Mouse (Mus musculus) G1E (cell line): ENCODE measurements at regions not wholly inside any gene's neighbourhood (a gene's known extent, or its start where the extent isn't known, plus 50 kb on each side); places are given as distances from the start of the nearest gene placed in this dataset.

Experiments
- ATAC-seq: 2 replicates; pipeline ENCODE4 v1.8.0; 2016; ENCODE audit warnings: mild to moderate bottlenecking; ENCODE audit not compliant: insufficient number of reproducible peaks, poor library complexity, low FRiP score, severe bottlenecking; ENCODE audit errors: extremely low read depth
- DNase-seq: peaks from one replicate; pipeline ENCODE4 v3.0.0; 2012; ENCODE audit warnings: low spot score
- H3K27me3 ChIP-seq: 2 replicates; pipeline ENCODE4 v1.6.1; 2012; ENCODE audit warnings: mild to moderate bottlenecking, low read length, inconsistent platforms; ENCODE audit not compliant: insufficient read depth
- H3K36me3 ChIP-seq: replicated peaks from 2 replicates; pipeline ENCODE3; 2012; ENCODE audit warnings: mild to moderate bottlenecking, inconsistent platforms
- H3K4me1 ChIP-seq: 2 replicates; pipeline ENCODE4 v1.6.1; 2012; ENCODE audit warnings: low read depth, low read length, inconsistent platforms, mixed read lengths; ENCODE audit not compliant: insufficient read depth
- H3K4me3 ChIP-seq: 2 replicates; pipeline ENCODE4 v1.5.1; 2012; ENCODE audit warnings: low read depth, mild to moderate bottlenecking, inconsistent platforms, low read length, moderate library complexity, mixed read lengths
- H3K9me3 ChIP-seq: replicated peaks from 2 replicates; pipeline ENCODE4 v1.6.1; 2012; ENCODE audit warnings: inconsistent platforms
- CTCF ChIP-seq: IDR thresholded peaks from 2 replicates; pipeline ENCODE4 v1.5.1; 2012; ENCODE audit warnings: low read depth, low read length, inconsistent platforms, mixed read lengths
- GATA1 ChIP-seq: IDR thresholded peaks from 2 replicates; pipeline ENCODE4 v1.6.1; 2012; ENCODE audit warnings: borderline replicate concordance, low read length, inconsistent platforms, mixed read lengths
- GATA2 ChIP-seq: IDR thresholded peaks from 2 replicates; pipeline ENCODE4 v1.6.1; 2012; ENCODE audit warnings: low read depth, low read length, inconsistent platforms, borderline replicate concordance
- POLR2AphosphoS5 ChIP-seq: IDR thresholded peaks from 2 replicates; pipeline ENCODE4 v1.6.1; 2012; ENCODE audit warnings: low read depth, low read length, inconsistent platforms; ENCODE audit not compliant: insufficient replicate concordance
- TAL1 ChIP-seq: conservative IDR thresholded peaks from 2 replicates; pipeline ENCODE4 v1.6.1; 2012; ENCODE audit warnings: low read depth, low read length, inconsistent platforms, mixed read lengths

DNA sequence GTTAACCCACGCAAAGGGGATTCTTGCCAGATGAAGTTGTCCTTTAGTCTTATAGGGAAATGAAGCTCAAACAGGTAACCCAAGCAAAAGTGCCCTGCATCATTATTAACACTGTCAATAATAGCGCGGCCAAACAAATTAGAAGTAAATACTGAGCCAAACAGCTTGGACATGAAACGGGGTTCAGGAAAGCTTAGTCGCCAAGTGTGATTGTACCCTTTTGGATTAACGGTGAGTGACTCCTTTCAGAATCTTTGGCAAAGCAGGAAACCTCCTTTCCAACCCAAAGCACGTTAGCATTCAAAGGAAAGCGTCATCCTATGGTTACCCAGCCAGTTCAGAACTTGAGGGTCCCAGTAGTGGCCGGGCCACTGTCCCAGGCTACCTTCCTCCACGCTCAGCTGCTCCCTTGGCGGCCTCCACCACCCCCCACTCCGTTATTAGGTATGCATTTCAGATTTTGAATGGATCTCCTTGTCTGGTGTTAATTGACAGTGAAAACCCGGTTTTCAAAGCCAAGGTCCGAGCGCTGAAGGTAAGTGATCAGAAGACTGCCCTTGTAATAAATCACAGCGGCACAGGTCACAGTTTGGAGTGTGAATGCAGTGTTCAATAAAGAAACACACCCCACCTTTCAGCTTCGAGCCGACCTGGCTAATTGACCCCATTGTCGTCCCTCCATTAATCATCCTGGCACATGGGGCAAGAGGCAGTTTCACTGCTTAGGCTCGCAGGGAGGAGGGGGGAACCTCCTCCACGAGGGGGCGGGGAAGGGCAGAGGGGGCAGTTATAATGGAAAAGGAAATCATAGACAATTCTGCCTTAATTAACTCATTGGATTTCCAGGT is 1560.1 kb upstream of the Gulo start:
- DNase-seq (no peak), ATAC-seq (no peak)
- no peaks in the 10 kb centered on the region for H3K4me1 ChIP-seq
- H3K36me3 ChIP-seq = no peaks in the 10 kb centered on the region
- no peak for TF ChIP-seq GATA2
- TF ChIP-seq GATA1 = no peak
- no peak overlapping the region for H3K4me3 ChIP-seq
- H3K27me3 ChIP-seq = no peaks in the 10 kb centered on the region
- H3K9me3 ChIP-seq = peaks cover 56% of the 10 kb centered on the region

- H3K4me3 ChIP-seq = no peak overlapping the region
- H3K4me1 ChIP-seq = no peaks in the 10 kb centered on the region
- no peaks in the 10 kb centered on the region for H3K27me3 ChIP-seq
- DNase-seq = no peak
- H3K9me3 ChIP-seq = peaks cover 57% of the 10 kb centered on the region
- no peak for ATAC-seq
- TF ChIP-seq CTCF (no peak), GATA1 (no peak), POLR2AphosphoS5 (no peak), TAL1 (no peak), GATA2 (no peak)
- H3K36me3 ChIP-seq = no peaks in the 10 kb centered on the region
These were observed 1545.9 kb upstream of the Gulo start for GRCm38 (mm10) chr14:67554897-67555296.

DNA sequence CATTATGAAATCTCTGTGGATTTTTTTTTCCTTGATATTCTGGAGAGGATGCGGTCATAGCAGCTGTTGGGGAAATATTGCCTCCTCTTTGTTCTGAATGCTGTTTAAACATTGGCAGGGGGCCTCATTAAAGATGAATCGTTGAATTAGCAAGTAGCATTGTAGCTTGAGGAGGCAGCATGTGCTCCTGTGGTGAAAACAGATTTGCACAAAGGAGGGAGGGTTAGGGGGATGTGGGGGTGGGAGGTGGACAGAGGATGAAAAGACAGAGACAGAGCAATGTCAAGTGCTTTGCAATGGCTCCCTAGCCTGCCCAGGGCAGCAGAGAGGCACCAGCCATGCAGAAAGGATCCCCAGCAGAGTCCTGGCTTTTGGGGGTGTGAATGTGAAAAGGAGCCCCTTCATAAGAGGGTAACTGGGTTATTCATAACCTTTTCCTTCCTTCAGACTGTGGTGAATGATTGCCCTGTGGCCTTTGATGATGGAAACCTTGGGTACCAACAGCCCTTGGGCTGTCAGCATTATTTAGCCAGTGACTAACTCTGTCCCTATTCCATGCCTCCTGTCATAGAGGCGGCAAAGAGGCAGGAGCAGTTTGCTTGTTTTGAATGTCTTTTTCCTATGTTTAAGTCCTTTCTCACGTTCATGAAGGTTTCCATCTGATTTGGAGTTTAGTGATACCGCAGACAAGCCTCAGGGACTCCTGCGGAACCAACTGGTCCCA is 1541.6 kb upstream of the Gulo start:
- Histone ChIP-seq H3K27me3 (no peaks in the 10 kb centered on the region), H3K36me3 (no peaks in the 10 kb centered on the region), H3K4me1 (no peaks in the 10 kb centered on the region), H3K9me3 (peaks cover 50% of the 10 kb centered on the region), H3K4me3 (no peak overlapping the region)
- ATAC-seq (no peak), DNase-seq (no peak)
- TF ChIP-seq TAL1 = no peak
- no peak for TF ChIP-seq GATA2
- TF ChIP-seq POLR2AphosphoS5 = no peak
- TF ChIP-seq CTCF = no peak
- TF ChIP-seq GATA1 = no peak

- no peaks in the 10 kb centered on the region for H3K36me3 ChIP-seq
- no peaks in the 10 kb centered on the region for H3K4me1 ChIP-seq
- TF ChIP-seq TAL1 (no peak), POLR2AphosphoS5 (no peak), CTCF (no peak), GATA2 (no peak), GATA1 (no peak)
- H3K27me3 ChIP-seq = no peaks in the 10 kb centered on the region
- ATAC-seq (no peak), DNase-seq (no peak)
- no peak overlapping the region for H3K4me3 ChIP-seq
- H3K9me3 ChIP-seq = peaks cover 57% of the 10 kb centered on the region
These were observed 1539.7 kb upstream of the Gulo start for GRCm38 (mm10) chr14:67548750-67549149.

DNA sequence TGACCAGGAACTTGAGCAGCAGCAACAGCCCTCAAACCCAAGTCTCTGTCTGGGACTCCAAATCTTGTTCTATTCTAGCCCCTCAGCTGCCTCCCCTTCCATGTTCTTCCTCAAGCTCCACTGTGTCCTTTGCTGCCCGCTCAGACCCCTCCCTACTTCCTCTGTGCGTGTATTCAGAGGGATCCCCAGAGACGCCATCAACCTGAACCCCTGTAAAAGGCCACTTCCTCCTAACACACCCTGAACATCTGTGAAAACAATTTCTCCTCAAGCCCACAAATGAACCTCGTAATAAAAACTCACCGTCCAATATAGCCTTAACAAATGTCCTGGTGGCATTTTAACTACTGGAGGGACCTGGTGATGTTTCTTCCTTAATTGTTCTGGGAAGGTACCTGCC is 1536.0 kb upstream of the Gulo start:
- H3K27me3 ChIP-seq = no peaks in the 10 kb centered on the region
- TF ChIP-seq GATA2 (no peak), CTCF (no peak), POLR2AphosphoS5 (no peak), TAL1 (no peak), GATA1 (no peak)
- H3K4me3 ChIP-seq = no peak overlapping the region
- H3K9me3 ChIP-seq = peaks cover 49% of the 10 kb centered on the region
- ATAC-seq (no peak), DNase-seq (no peak)
- no peaks in the 10 kb centered on the region for H3K36me3 ChIP-seq
- H3K4me1 ChIP-seq = no peaks in the 10 kb centered on the region

GRCm38 (mm10) chr14:67541271-67541711 is 1532.3 kb upstream of the Gulo start:
- H3K27me3 ChIP-seq = no peaks in the 10 kb centered on the region
- DNase-seq = no peak
- no peak overlapping the region for H3K4me3 ChIP-seq
- TF ChIP-seq CTCF (no peak), GATA1 (no peak), TAL1 (no peak), GATA2 (no peak), POLR2AphosphoS5 (no peak)
- no peaks in the 10 kb centered on the region for H3K4me1 ChIP-seq
- H3K9me3 ChIP-seq = peaks cover 48% of the 10 kb centered on the region
- no peaks in the 10 kb centered on the region for H3K36me3 ChIP-seq
- ATAC-seq = no peak
